Comparison of ENCODE assay signal across 8 mouse cellular contexts in the genomic region with DNA sequence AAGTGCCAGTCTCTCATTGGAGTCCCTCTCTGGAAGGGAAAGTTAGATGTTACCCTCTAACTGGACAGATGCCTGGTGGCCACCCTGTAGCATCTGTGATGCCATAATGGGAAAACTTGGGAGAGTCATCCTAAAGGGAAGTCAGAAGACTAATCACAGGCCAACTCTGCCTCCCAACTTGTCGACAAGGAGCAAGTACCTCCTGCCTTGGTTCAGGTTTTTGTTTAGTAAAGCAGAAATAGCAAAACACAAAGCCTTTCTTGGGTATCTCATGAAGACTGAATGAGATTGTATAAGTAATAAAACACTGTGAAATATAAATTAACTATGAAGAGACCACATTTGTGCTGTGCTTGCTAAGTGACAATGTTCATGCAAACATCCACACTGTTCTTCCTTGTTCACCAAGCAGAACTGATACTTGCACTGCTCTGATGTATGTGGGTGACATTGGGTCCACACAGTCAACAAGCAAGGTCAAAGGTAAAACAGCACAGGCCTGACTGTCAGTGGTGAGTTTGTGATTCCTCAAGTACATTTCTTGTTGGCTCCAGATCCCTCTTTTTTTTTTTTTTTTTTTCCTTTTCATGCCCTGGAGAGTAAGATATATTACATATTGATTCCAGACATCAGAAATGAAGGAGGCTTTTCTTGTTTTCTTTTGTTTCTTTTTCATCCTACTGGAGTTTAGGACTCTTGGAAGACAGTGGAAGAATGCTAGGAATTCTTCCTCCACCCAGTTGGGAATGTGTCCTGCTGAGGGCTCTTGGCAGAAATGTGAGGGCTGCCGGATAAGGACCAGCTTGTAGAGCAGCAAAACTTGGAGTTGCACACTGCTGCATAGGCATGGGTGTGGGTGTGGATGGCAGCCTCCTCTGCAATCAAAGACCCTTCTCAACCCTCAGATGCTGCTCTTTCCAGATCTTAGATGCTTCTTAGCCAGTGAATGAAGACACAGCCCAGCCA. TPM values are rescaled to one million over a fixed set of nuclear protein-coding genes. Genes with fewer than 3 reads are reported as not detected.
DNase-seq lines count a peak whose midpoint lies in the region; ATAC-seq and TF ChIP-seq lines count a peak whose summit lies in the region.

A gene (minus strand): TSS at position 51 of the 966 bp plus-strand sequence.

- no peak within 1 kb of the TSS for H3K27ac ChIP-seq in testis, adult 2 months (ENCODE audit: control insufficient read depth, insufficient read depth, low read depth, low read length)
- no peak within 1 kb of the TSS for H3K27ac ChIP-seq in forebrain, postnatal 0 days (ENCODE audit: low read depth, low read length)
- no peak within 1 kb of the TSS for H3K27ac ChIP-seq in hindbrain, embryonic 13.5 days
- H3K27ac ChIP-seq in midbrain, embryonic 14.5 days (replicated peaks; ENCODE audit: low read depth, low read length): no peak within 1 kb of the TSS

- no peak for ATAC-seq in forebrain, postnatal 0 days
- no peak for ATAC-seq in hindbrain, embryonic 13.5 days (ENCODE audit: low FRiP score)
- ATAC-seq in midbrain, embryonic 14.5 days (ENCODE audit: low FRiP score, low TSS enrichment): no peak

- no peaks in the 10 kb centered on the region for H3K4me1 ChIP-seq in testis, adult 2 months (ENCODE audit: control insufficient read depth, insufficient read depth, low read length)
- H3K4me1 ChIP-seq in forebrain, postnatal 0 days (ENCODE audit: insufficient read depth): 0 out of 2 replicates have a peak, but pooled peaks cover 5% of the 10 kb centered on the region
- H3K4me1 ChIP-seq in hindbrain, embryonic 13.5 days (replicated peaks): peaks cover 6% of the 10 kb centered on the region
- H3K4me1 ChIP-seq in midbrain, embryonic 14.5 days (ENCODE audit: control insufficient read depth, insufficient read depth, low read length): peaks cover 3% of the 10 kb centered on the region; the same call in 1 of the 2 replicates

- 75% methylated on average over 2 of the region's 2 CpGs for WGBS in forebrain, postnatal 0 days
- WGBS in hindbrain, embryonic 13.5 days: 70% methylated on average over 2 of the region's 2 CpGs
- 72% methylated on average over 2 of the region's 2 CpGs for WGBS in midbrain, embryonic 14.5 days

- H3K9ac ChIP-seq in forebrain, postnatal 0 days: no peak within 1 kb of the TSS
- no peak within 1 kb of the TSS for H3K9ac ChIP-seq in hindbrain, embryonic 13.5 days
- H3K9ac ChIP-seq in midbrain, embryonic 14.5 days (replicated peaks; ENCODE audit: low read length): no peak within 1 kb of the TSS

- peak within 1 kb of the TSS; percentile 53 for H3K4me3 ChIP-seq in testis, adult 2 months (ENCODE audit: control insufficient read depth, low read depth, low read length)
- no peak within 1 kb of the TSS for H3K4me3 ChIP-seq in forebrain, postnatal 0 days (ENCODE audit: low read depth, low read length)
- no peak within 1 kb of the TSS for H3K4me3 ChIP-seq in hindbrain, embryonic 13.5 days
- no peak within 1 kb of the TSS for H3K4me3 ChIP-seq in midbrain, embryonic 14.5 days (replicated peaks; ENCODE audit: low read depth, low read length)

- H3K4me2 ChIP-seq in forebrain, postnatal 0 days (ENCODE audit: low read depth): no peak within 1 kb of the TSS
- no peak within 1 kb of the TSS for H3K4me2 ChIP-seq in hindbrain, embryonic 13.5 days
- no peak within 1 kb of the TSS for H3K4me2 ChIP-seq in midbrain, embryonic 14.5 days (ENCODE audit: low read length)

- no peak for TF ChIP-seq POLR2A in testis, adult 2 months (IDR thresholded peaks at IDR 0.05; ENCODE audit: control insufficient read depth, low read depth, low read length)

- no peaks in the 10 kb centered on the region for H3K27me3 ChIP-seq in testis, adult 2 months (ENCODE audit: control insufficient read depth, insufficient read depth, low read length)
- H3K27me3 ChIP-seq in forebrain, postnatal 0 days (ENCODE audit: insufficient read depth, low read length): no peaks in the 10 kb centered on the region
- H3K27me3 ChIP-seq in hindbrain, embryonic 13.5 days: no peaks in the 10 kb centered on the region
- H3K27me3 ChIP-seq in midbrain, embryonic 14.5 days (ENCODE audit: control insufficient read depth, insufficient read depth, low read length): no peaks in the 10 kb centered on the region

- TF ChIP-seq CTCF in testis, adult 2 months (IDR thresholded peaks at IDR 0.05; ENCODE audit: control insufficient read depth, insufficient read depth, insufficient replicate concordance, low read depth, low read length): no peak
- no peak for TF ChIP-seq CTCF in forebrain, postnatal 0 days (IDR thresholded peaks at IDR 0.05; ENCODE audit: low read depth)

- no peaks in the 10 kb centered on the region for H3K9me3 ChIP-seq in forebrain, postnatal 0 days (ENCODE audit: low read length)
- H3K9me3 ChIP-seq in hindbrain, embryonic 13.5 days: no peaks in the 10 kb centered on the region
- no peaks in the 10 kb centered on the region for H3K9me3 ChIP-seq in midbrain, embryonic 14.5 days (ENCODE audit: control insufficient read depth, low read length)

- no peak for DNase-seq in testis, postnatal 14 days (ENCODE audit: low spot score)
- no peak for DNase-seq in forebrain, postnatal 0 days
- no peak for DNase-seq in midbrain, embryonic 14.5 days
- DNase-seq in right cerebral cortex, postnatal 25 days: no peak
- no peak for DNase-seq in ovary, postnatal 36 days (ENCODE audit: low spot score)
- no peak for DNase-seq in spleen, postnatal 36 days (ENCODE audit: low spot score in 2 of 2)

- no peaks in the 10 kb centered on the region for H3K36me3 ChIP-seq in testis, adult 2 months (ENCODE audit: control insufficient read depth, insufficient read depth, low read length)
- H3K36me3 ChIP-seq in forebrain, postnatal 0 days (ENCODE audit: insufficient read depth): no peaks in the 10 kb centered on the region
- H3K36me3 ChIP-seq in hindbrain, embryonic 13.5 days: no peaks in the 10 kb centered on the region
- H3K36me3 ChIP-seq in midbrain, embryonic 14.5 days (ENCODE audit: control insufficient read depth, insufficient read depth, low read length): no peaks in the 10 kb centered on the region

RNA-seq across cellular contexts. Expression of the gene that starts here (rescaled TPM):
- polyA plus RNA-seq in testis, adult 2 months (2012; rRNA removed): 9.7 and 13.1 TPM in 2 replicates
- 42.7 and 45.6 TPM in 2 replicates for total RNA-seq in forebrain, postnatal 0 days (2014; rRNA removed)
- polyA plus RNA-seq in forebrain, postnatal 0 days (2015; fragmentation: Nextera tagmentation; extraction: Ambion mirVana): 8.1 and 12.0 TPM in 2 replicates
- 17.5 and 21.8 TPM in 2 replicates for polyA plus RNA-seq in hindbrain, embryonic 13.5 days (2015; fragmentation: Nextera tagmentation; extraction: Ambion mirVana)
- polyA plus RNA-seq in midbrain, embryonic 14.5 days (2014; fragmentation: Nextera tagmentation; extraction: Ambion mirVana): 30.4 and 41.4 TPM in 2 replicates
